Mouse (Mus musculus): ENCODE data around the gene Bhlha15. TPM values are rescaled to one million over a fixed set of nuclear protein-coding genes. Genes with fewer than 3 reads are reported as not detected.

Gene Bhlha15
- polyA plus RNA-seq, 1 experiment from 2014 or later, result 0.41 TPM

- Histone ChIP-seq H3K9me3 (replicated peaks) (no peaks in the 10 kb centered on the region), H3K36me3 (no peaks in the 10 kb centered on the region), H3K27me3 (no peaks in the 10 kb centered on the region), H3K4me2 (no peak overlapping the region), H3K4me3 (replicated peaks) (no peak overlapping the region), H3K9ac (no peak overlapping the region), H3K27ac (no peak overlapping the region), H3K4me1 (replicated peaks) (no peaks in the 10 kb centered on the region)
- ATAC-seq (ENCODE audit: low read depth) (no peak), DNase-seq (no peak)
- WGBS (ENCODE audit: insufficient replicate concordance), result 30% methylated on average over 6 of the region's 6 CpGs
Observed at GRCm38 (mm10) chr5:144234222-144234621, 44.1 kb downstream of the Bhlha15 start.

- Histone ChIP-seq H3K9me3 (replicated peaks) (no peaks in the 10 kb centered on the region), H3K36me3 (no peaks in the 10 kb centered on the region), H3K4me2 (no peak overlapping the region), H3K9ac (no peak overlapping the region), H3K4me3 (replicated peaks) (no peak overlapping the region), H3K27me3 (no peaks in the 10 kb centered on the region), H3K4me1 (replicated peaks) (no peaks in the 10 kb centered on the region), H3K27ac (no peak overlapping the region)
- DNase-seq, result no peak
- ATAC-seq (ENCODE audit: low read depth), result no peak
- 69% methylated on average over 7 of the region's 7 CpGs for WGBS (ENCODE audit: insufficient replicate concordance)
Observed at GRCm38 (mm10) chr5:144234714-144235113, 44.6 kb downstream of the Bhlha15 start.

- H3K27me3 ChIP-seq, result no peaks in the 10 kb centered on the region
- no peak for DNase-seq
- H3K9ac ChIP-seq, result no peak overlapping the region
- WGBS (ENCODE audit: insufficient replicate concordance), result 51% methylated on average over 1 of the region's 1 CpGs
- no peaks in the 10 kb centered on the region for H3K36me3 ChIP-seq
- H3K4me2 ChIP-seq, result no peak overlapping the region
- H3K27ac ChIP-seq, result no peak overlapping the region
- no peak for ATAC-seq (ENCODE audit: low read depth)
- H3K9me3 ChIP-seq (replicated peaks), result no peaks in the 10 kb centered on the region
- no peaks in the 10 kb centered on the region; the same call in 1 of the 2 replicates for H3K4me1 ChIP-seq (replicated peaks)
- no peak overlapping the region for H3K4me3 ChIP-seq (replicated peaks)
Observed at GRCm38 (mm10) chr5:144238969-144239368, 48.9 kb downstream of the Bhlha15 start.

Other genes starting within 250 kb of the Bhlha15 start
- gene Ccz1, start 175.4 kb upstream of the Bhlha15 start, polyA plus RNA-seq (2015; fragmentation: Nextera tagmentation; extraction: Ambion mirVana), result 48.8 and 58.1 TPM in 2 replicates
- not detected in 2 replicates for gene Ocm, start 163.6 kb upstream of the Bhlha15 start, polyA plus RNA-seq (2015; fragmentation: Nextera tagmentation; extraction: Ambion mirVana)
- 2.0 and 2.3 TPM in 2 replicates for gene Lmtk2, start 89.8 kb upstream of the Bhlha15 start, polyA plus RNA-seq (2015; fragmentation: Nextera tagmentation; extraction: Ambion mirVana)
- gene Tecpr1, start 33.3 kb downstream of the Bhlha15 start, polyA plus RNA-seq (2015; fragmentation: Nextera tagmentation; extraction: Ambion mirVana), result 2.8 and 3.2 TPM in 2 replicates
- 25.1 and 25.4 TPM in 2 replicates for gene Bri3, start 54.2 kb downstream of the Bhlha15 start, polyA plus RNA-seq (2015; fragmentation: Nextera tagmentation; extraction: Ambion mirVana)
- gene Baiap2l1, start 167.8 kb downstream of the Bhlha15 start, polyA plus RNA-seq (2015; fragmentation: Nextera tagmentation; extraction: Ambion mirVana), result 3.7 and 4.7 TPM in 2 replicates